Mouse (Mus musculus): ENCODE results near the gene Eps8. TPM values are rescaled to one million over a fixed set of nuclear protein-coding genes. Genes with fewer than 3 reads are reported as not detected.

The Eps8 gene
- polyA plus RNA-seq, 1 experiment from 2014 or later = 11.7 TPM

- no peaks in the 10 kb centered on the region for H3K27me3 ChIP-seq
- WGBS = 19% methylated on average over 7 of the region's 7 CpGs
- no peak overlapping the region for H3K27ac ChIP-seq
- no peaks in the 10 kb centered on the region for H3K36me3 ChIP-seq
- no peak overlapping the region for H3K4me2 ChIP-seq
- H3K4me1 ChIP-seq (replicated peaks) = peaks cover 4% of the 10 kb centered on the region; the same call in 1 of the 2 replicates
- no peaks in the 10 kb centered on the region for H3K9me3 ChIP-seq
- H3K9ac ChIP-seq = no peak overlapping the region
- ATAC-seq (ENCODE audit: low FRiP score) = no peak
- no peak overlapping the region for H3K4me3 ChIP-seq
Measured at GRCm38 (mm10) chr6:137598306-137598705, 56.4 kb downstream of the Eps8 start.

- WGBS = 88% methylated on average over 8 of the region's 8 CpGs
- H3K9me3 ChIP-seq = no peaks in the 10 kb centered on the region
- H3K27me3 ChIP-seq = no peaks in the 10 kb centered on the region
- H3K36me3 ChIP-seq = no peaks in the 10 kb centered on the region
- H3K4me2 ChIP-seq = no peak overlapping the region
- no peak for ATAC-seq (ENCODE audit: low FRiP score)
- H3K4me3 ChIP-seq = no peak overlapping the region
- no peak overlapping the region for H3K9ac ChIP-seq
- H3K4me1 ChIP-seq (replicated peaks) = peaks cover 4% of the 10 kb centered on the region; the same call in 1 of the 2 replicates
- no peak overlapping the region for H3K27ac ChIP-seq
Measured at GRCm38 (mm10) chr6:137597442-137598058, 57.1 kb downstream of the Eps8 start.

- Histone ChIP-seq H3K9me3 (no peaks in the 10 kb centered on the region), H3K4me3 (no peak overlapping the region), H3K27ac (no peak overlapping the region), H3K9ac (no peak overlapping the region), H3K27me3 (no peaks in the 10 kb centered on the region), H3K36me3 (no peaks in the 10 kb centered on the region), H3K4me2 (no peak overlapping the region), H3K4me1 (replicated peaks) (no peaks in the 10 kb centered on the region)
- 86% methylated on average over 10 of the region's 10 CpGs for WGBS
- ATAC-seq (ENCODE audit: low FRiP score) = no peak
Measured at GRCm38 (mm10) chr6:137592582-137592981, 62.1 kb downstream of the Eps8 start.

DNA sequence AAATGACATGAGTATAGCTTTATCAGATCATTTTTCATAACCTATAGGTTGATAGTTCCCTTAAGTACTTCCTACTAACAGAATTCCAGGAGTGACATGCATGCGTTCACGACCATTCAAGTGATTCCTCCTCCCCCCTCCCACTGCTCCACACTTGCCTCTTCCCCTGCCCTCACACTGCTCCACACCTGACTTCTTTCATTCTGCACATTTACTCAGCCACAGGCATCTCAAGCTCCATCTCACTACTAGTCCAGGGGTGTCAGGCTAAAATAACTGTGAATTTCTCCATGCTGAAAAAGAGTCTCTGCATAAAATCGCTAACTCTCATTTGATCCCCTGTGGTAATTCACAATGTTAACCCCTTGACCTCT, 65.4 kb downstream of the Eps8 start:
- H3K9me3 ChIP-seq = no peaks in the 10 kb centered on the region
- H3K9ac ChIP-seq = no peak overlapping the region
- 92% methylated on average over 3 of the region's 3 CpGs for WGBS
- H3K4me3 ChIP-seq = no peak overlapping the region
- H3K4me2 ChIP-seq = no peak overlapping the region
- no peaks in the 10 kb centered on the region for H3K4me1 ChIP-seq (replicated peaks)
- H3K36me3 ChIP-seq = no peaks in the 10 kb centered on the region
- H3K27me3 ChIP-seq = no peaks in the 10 kb centered on the region
- no peak for ATAC-seq (ENCODE audit: low FRiP score)
- no peak overlapping the region for H3K27ac ChIP-seq

DNA sequence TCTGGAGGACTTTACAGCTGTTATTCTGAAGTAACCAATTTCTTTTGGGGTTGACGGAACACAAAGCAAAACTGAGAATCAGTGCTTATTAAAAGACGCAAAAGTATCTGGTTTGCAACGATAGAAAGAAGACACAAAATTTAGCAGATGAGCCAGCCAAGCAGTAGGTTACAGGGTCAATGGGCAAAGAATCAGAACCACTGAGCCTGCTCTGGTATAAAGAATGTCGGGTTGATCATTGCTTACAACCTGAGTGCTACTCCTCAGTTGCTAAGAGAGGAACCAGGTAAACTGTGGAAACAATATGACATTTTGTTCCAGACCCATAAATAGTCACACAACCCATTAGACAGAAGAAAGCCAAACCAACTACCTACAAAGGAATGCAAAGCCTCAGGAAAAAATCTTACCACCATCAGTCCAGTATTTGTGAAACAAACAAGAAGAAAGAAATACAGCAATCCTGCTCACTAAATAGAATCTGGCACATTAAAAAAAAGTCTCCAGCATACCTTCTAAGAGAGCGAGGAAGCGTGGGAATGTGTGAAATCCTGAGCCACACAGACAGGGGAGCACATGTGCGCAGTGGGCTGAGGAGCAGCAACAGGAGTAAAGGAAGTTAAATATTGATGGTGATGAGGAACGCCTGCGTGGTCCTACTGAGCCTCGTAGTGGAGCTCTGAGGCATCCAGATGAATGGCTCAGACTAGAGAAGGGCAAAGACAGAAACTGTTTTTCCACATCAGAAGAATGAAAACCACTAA, 66.0 kb downstream of the Eps8 start:
- WGBS = 88% methylated on average over 10 of the region's 10 CpGs
- Histone ChIP-seq H3K4me3 (no peak overlapping the region), H3K27me3 (no peaks in the 10 kb centered on the region), H3K36me3 (no peaks in the 10 kb centered on the region), H3K4me1 (replicated peaks) (no peaks in the 10 kb centered on the region), H3K9me3 (no peaks in the 10 kb centered on the region), H3K4me2 (no peak overlapping the region), H3K27ac (no peak overlapping the region), H3K9ac (no peak overlapping the region)
- no peak for ATAC-seq (ENCODE audit: low FRiP score)

DNA sequence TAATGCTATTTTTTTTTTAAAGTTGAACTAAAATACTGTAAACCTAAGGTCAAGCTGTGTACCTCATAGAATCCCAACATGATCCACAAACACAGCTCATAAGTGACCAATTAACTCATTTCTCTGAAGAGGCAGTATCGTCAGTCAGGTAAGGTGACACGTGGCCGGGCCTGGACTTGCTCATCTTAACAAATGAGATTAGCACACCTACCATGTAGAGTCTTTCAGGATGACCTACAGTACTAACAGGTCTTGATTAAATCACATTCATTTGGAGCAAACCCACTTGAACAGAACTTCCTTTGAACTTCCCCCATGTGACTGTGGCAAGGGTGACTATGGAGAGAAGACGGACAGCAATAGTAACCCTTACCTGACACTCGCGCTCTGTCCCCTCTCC, 66.8 kb downstream of the Eps8 start:
- Histone ChIP-seq H3K4me3 (no peak overlapping the region), H3K4me2 (no peak overlapping the region), H3K36me3 (no peaks in the 10 kb centered on the region), H3K27me3 (no peaks in the 10 kb centered on the region), H3K27ac (no peak overlapping the region), H3K9ac (no peak overlapping the region), H3K4me1 (replicated peaks) (no peaks in the 10 kb centered on the region), H3K9me3 (no peaks in the 10 kb centered on the region)
- ATAC-seq (ENCODE audit: low FRiP score) = no peak
- 88% methylated on average over 6 of the region's 6 CpGs for WGBS

- WGBS = 80% methylated on average over 4 of the region's 4 CpGs
- H3K4me1 ChIP-seq (replicated peaks) = no peaks in the 10 kb centered on the region
- H3K36me3 ChIP-seq = no peaks in the 10 kb centered on the region
- no peak overlapping the region for H3K27ac ChIP-seq
- H3K27me3 ChIP-seq = no peaks in the 10 kb centered on the region
- H3K9ac ChIP-seq = no peak overlapping the region
- no peak for ATAC-seq (ENCODE audit: low FRiP score)
- H3K4me2 ChIP-seq = no peak overlapping the region
- no peaks in the 10 kb centered on the region for H3K9me3 ChIP-seq
- H3K4me3 ChIP-seq = no peak overlapping the region
Measured at GRCm38 (mm10) chr6:137585229-137585628, 69.4 kb downstream of the Eps8 start.

DNA sequence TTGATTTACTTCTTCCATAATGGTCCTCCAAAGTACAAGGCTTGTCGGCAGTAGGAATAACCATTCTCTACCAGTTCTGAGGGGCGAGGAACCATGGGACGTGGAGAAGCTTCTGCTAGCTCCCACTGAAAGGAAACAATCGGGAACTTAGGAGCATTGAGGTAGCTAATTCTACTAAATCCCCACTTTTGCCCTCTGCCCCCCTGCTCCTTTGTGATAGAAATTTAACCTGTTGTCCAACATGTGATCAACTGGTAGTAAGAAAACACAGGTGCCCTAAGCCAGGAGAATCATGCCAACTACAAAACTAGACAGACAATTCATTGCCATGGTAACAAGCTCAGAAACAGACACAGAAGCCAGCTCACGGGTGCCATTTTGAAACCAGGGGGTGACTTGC, 71.6 kb downstream of the Eps8 start:
- Histone ChIP-seq H3K4me2 (no peak overlapping the region), H3K27ac (no peak overlapping the region), H3K36me3 (no peaks in the 10 kb centered on the region), H3K9me3 (no peaks in the 10 kb centered on the region), H3K4me1 (replicated peaks) (no peaks in the 10 kb centered on the region), H3K4me3 (no peak overlapping the region), H3K9ac (no peak overlapping the region), H3K27me3 (no peaks in the 10 kb centered on the region)
- WGBS = 92% methylated on average over 5 of the region's 5 CpGs
- ATAC-seq (ENCODE audit: low FRiP score) = no peak

- 86% methylated on average over 19 of the region's 19 CpGs for WGBS
- Histone ChIP-seq H3K9ac (no peak overlapping the region), H3K4me1 (replicated peaks) (no peaks in the 10 kb centered on the region), H3K4me3 (no peak overlapping the region), H3K4me2 (no peak overlapping the region), H3K9me3 (no peaks in the 10 kb centered on the region), H3K36me3 (no peaks in the 10 kb centered on the region), H3K27me3 (no peaks in the 10 kb centered on the region), H3K27ac (no peak overlapping the region)
- no peak for ATAC-seq (ENCODE audit: low FRiP score)
Measured at GRCm38 (mm10) chr6:137582207-137582889, 72.3 kb downstream of the Eps8 start.

- 92% methylated on average over 6 of the region's 6 CpGs for WGBS
- Histone ChIP-seq H3K36me3 (no peaks in the 10 kb centered on the region), H3K27ac (no peak overlapping the region), H3K4me3 (no peak overlapping the region), H3K4me2 (no peak overlapping the region), H3K27me3 (no peaks in the 10 kb centered on the region), H3K4me1 (replicated peaks) (no peaks in the 10 kb centered on the region), H3K9ac (no peak overlapping the region), H3K9me3 (no peaks in the 10 kb centered on the region)
- ATAC-seq (ENCODE audit: low FRiP score) = no peak
Measured at GRCm38 (mm10) chr6:137581331-137582010, 73.2 kb downstream of the Eps8 start.

DNA sequence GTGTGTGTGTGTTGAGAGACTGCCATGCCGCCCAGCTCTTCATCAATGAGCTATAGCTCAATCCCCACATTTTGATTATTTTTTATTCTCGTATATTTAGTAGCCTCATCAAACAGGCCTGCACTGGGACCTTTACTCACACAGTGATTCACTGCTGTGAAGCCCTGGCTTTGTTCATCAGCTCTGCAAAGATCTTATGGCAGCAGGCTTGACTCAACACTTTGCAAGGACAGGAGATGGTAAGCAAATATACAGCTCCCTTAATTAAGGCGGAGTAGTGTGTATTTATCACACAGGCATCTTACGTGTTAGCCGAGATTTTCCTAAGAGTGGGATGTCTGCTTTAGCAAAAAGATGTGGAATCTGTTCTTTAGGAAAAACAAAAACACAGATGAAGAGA, 74.2 kb downstream of the Eps8 start:
- Histone ChIP-seq H3K4me3 (no peak overlapping the region), H3K36me3 (no peaks in the 10 kb centered on the region), H3K27me3 (no peaks in the 10 kb centered on the region), H3K27ac (no peak overlapping the region), H3K4me1 (replicated peaks) (no peaks in the 10 kb centered on the region), H3K4me2 (no peak overlapping the region), H3K9ac (no peak overlapping the region), H3K9me3 (no peaks in the 10 kb centered on the region)
- ATAC-seq (ENCODE audit: low FRiP score) = no peak
- 90% methylated on average over 5 of the region's 5 CpGs for WGBS

DNA sequence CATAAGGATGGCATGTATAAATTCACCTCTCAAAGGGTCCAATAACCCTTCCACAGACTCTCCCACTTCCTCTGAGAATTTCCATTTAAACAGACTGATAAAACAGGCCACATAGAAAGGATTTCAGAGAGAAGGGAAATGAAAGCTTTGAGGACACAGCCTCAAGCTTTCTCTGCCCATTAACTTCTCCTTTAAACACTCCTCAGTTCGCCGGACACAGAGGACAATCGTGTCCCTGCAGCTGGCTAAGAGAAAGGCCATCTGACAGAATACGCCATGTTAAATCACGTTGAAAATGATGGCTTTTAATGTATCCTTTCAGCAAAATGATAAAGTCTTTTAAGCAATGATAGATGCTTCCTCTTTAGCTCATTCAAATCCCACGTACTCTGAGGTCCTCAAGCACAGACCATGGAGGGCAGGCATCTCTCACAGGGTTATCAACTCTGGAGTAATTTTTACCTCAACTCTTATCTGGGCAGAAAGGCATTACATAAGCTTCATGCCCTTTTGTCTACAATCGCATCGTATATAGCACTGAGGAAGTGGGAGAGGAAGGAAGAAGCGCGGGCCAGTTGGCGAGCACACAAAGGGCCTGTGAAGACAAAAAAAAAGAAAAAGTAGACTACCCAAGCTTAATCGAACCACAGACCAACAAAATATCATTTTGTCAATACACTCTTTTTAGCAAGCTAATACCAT, 77.9 kb downstream of the Eps8 start:
- Histone ChIP-seq H3K4me1 (replicated peaks) (no peaks in the 10 kb centered on the region), H3K27ac (no peak overlapping the region), H3K36me3 (no peaks in the 10 kb centered on the region), H3K9ac (no peak overlapping the region), H3K9me3 (no peaks in the 10 kb centered on the region), H3K4me2 (no peak overlapping the region), H3K4me3 (no peak overlapping the region), H3K27me3 (no peaks in the 10 kb centered on the region)
- 86% methylated on average over 12 of the region's 12 CpGs for whole genome bisulfite sequencing
- ATAC-seq (ENCODE audit: low FRiP score) = no peak
